Mouse (Mus musculus) lung, postnatal 0 days (tissue): ENCODE data around the gene Batf. TPM values are rescaled to one million over a fixed set of nuclear protein-coding genes. Genes with fewer than 3 reads are reported as not detected.
A peak's percentile ranks its signal among the peaks of the same experiment; 100 is the strongest.

Source experiments
- ATAC-seq: fragments of 200-750 bp; cut with Nextera tagmentation; 2 replicates; pipeline ENCODE4 v1.8.0; 2017; ENCODE audit warnings: moderate library complexity
- DNase-seq: peaks from one replicate; pipeline ENCODE4 v3.0.0-alpha.2; 2016; ENCODE audit warnings: low spot score
- H3K27ac ChIP-seq: fragments of 300-500 bp; sonication (generic); 2 replicates; pipeline ENCODE4 v1.5.1; 2014; ENCODE audit warnings: antibody characterized with exemption, mild to moderate bottlenecking, low read length, mixed read lengths
- H3K27me3 ChIP-seq: fragments of 300-500 bp; sonication (generic); replicated peaks from 2 replicates; pipeline ENCODE4 v1.6.1; 2014; ENCODE audit warnings: low read length, mixed read lengths; ENCODE audit not compliant: insufficient read depth
- H3K36me3 ChIP-seq: fragments of 300-500 bp; sonication (generic); 2 replicates; pipeline ENCODE4 v1.6.1; 2014; ENCODE audit warnings: low read length, mixed read lengths; ENCODE audit not compliant: insufficient read depth
- H3K4me1 ChIP-seq: fragments of 300-500 bp; sonication (generic); 2 replicates; pipeline ENCODE4 v1.6.1; 2014; ENCODE audit warnings: antibody characterized with exemption, low read depth, low read length, mixed read lengths; ENCODE audit not compliant: insufficient read depth
- H3K4me2 ChIP-seq: fragments of 300-500 bp; sonication (generic); replicated peaks from 2 replicates; pipeline ENCODE4 v1.6.1; 2014; ENCODE audit warnings: low read depth, mild to moderate bottlenecking, low read length, moderate library complexity, mixed read lengths
- H3K4me3 ChIP-seq: fragments of 300-500 bp; sonication (generic); 2 replicates; pipeline ENCODE4 v1.5.1; 2014; ENCODE audit warnings: low read depth, low read length
- H3K9ac ChIP-seq: fragments of 300-500 bp; sonication (generic); replicated peaks from 2 replicates; pipeline ENCODE4 v1.6.1; 2014; ENCODE audit warnings: low read depth, mild to moderate bottlenecking
- H3K9me3 ChIP-seq: fragments of 300-500 bp; sonication (generic); 2 replicates; pipeline ENCODE4 v1.6.1; 2016; ENCODE audit warnings: low read length, mixed read lengths
- CTCF ChIP-seq: IDR thresholded peaks from 2 replicates; pipeline ENCODE4 v1.5.1; 2016; ENCODE audit warnings: antibody characterized with exemption, mild to moderate bottlenecking
- EP300 ChIP-seq: IDR thresholded peaks from 2 replicates; pipeline ENCODE4 v1.6.1; 2016; ENCODE audit warnings: antibody characterized with exemption, mild to moderate bottlenecking, control low read depth
- WGBS: fragments of 180-500 bp; shearing (Covaris S2); extraction: QIAGEN DNeasy Blood & Tissue Kit; methylation state at CpG from one replicate; pipeline ENCODE4 v1.1.7; 2014; 5-methylcytosine and 5-hydroxymethylcytosine counted together
- polyA plus RNA-seq: library from polyadenylated mRNA; unstranded; fragments of >200 nt; fragmentation: Nextera tagmentation; extraction: Ambion mirVana; gene quantifications from 2 replicates; pipeline ENCODE4 v1.2.1, GENCODE M21; 2015

Batf gene
- polyA plus RNA-seq, 1 experiment from 2014 or later = 27.9 TPM

- H3K9ac ChIP-seq = no peak overlapping the region
- 0 out of 2 replicates have a peak overlapping the region, but pooled peaks have one; percentile 14 for H3K4me2 ChIP-seq
- DNase-seq (peak; percentile 87), ATAC-seq (peak; percentile 70)
- 5% methylated on average over 9 of the region's 9 CpGs for whole genome bisulfite sequencing
- H3K27ac ChIP-seq = no peak overlapping the region
- H3K27me3 ChIP-seq = no peaks in the 10 kb centered on the region
- H3K36me3 ChIP-seq = no peaks in the 10 kb centered on the region
- H3K4me1 ChIP-seq = no peaks in the 10 kb centered on the region
- TF ChIP-seq EP300 (no peak), CTCF (peak; percentile 90)
- no peak overlapping the region for H3K4me3 ChIP-seq
- no peaks in the 10 kb centered on the region for H3K9me3 ChIP-seq
Measured at GRCm38 (mm10) chr12:85662896-85663295, 23.6 kb upstream of the Batf start.

GRCm38 (mm10) chr12:85666112-85666511, 20.4 kb upstream of the Batf start:
- Histone ChIP-seq H3K4me1 (no peaks in the 10 kb centered on the region), H3K9me3 (no peaks in the 10 kb centered on the region), H3K4me3 (no peak overlapping the region), H3K27me3 (no peaks in the 10 kb centered on the region), H3K27ac (no peak overlapping the region), H3K36me3 (no peaks in the 10 kb centered on the region), H3K4me2 (no peak overlapping the region), H3K9ac (no peak overlapping the region)
- 65% methylated on average over 8 of the region's 8 CpGs for WGBS
- DNase-seq = no peak
- ATAC-seq = no peak
- TF ChIP-seq CTCF (no peak), EP300 (no peak)

- DNase-seq (no peak), ATAC-seq (no peak)
- H3K27me3 ChIP-seq = no peaks in the 10 kb centered on the region
- 89% methylated on average over 7 of the region's 7 CpGs for WGBS
- no peak overlapping the region for H3K4me2 ChIP-seq
- no peaks in the 10 kb centered on the region for H3K9me3 ChIP-seq
- no peak overlapping the region for H3K4me3 ChIP-seq
- H3K4me1 ChIP-seq = no peaks in the 10 kb centered on the region
- H3K27ac ChIP-seq = no peak overlapping the region
- TF ChIP-seq EP300 (no peak), CTCF (no peak)
- no peak overlapping the region for H3K9ac ChIP-seq
- H3K36me3 ChIP-seq = no peaks in the 10 kb centered on the region
Measured at GRCm38 (mm10) chr12:85667071-85667470, 19.4 kb upstream of the Batf start.

DNA sequence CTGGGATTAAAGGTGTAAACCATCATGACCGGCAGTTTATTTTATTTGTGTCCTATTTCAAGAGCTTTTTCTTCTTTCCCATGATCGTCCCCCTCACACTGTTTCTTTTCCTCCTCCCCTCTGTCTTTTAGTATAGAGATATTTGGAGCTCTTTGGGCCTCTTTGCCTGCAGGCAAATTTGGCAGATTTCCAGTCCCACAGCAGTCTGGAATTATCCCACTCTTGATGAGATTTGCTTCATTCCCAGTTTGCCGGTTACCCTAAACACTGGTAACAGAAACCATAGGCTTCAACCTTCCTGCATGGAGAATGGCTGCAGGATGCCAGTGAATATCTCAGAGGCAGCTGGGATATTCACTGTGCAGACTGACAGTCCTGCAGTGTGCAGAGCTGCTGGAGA, 17.8 kb upstream of the Batf start:
- DNase-seq (no peak), ATAC-seq (no peak)
- 33% methylated on average over 3 of the region's 3 CpGs for WGBS
- Histone ChIP-seq H3K4me2 (no peak overlapping the region), H3K36me3 (no peaks in the 10 kb centered on the region), H3K27ac (no peak overlapping the region), H3K9me3 (no peaks in the 10 kb centered on the region), H3K9ac (no peak overlapping the region), H3K4me3 (no peak overlapping the region), H3K4me1 (no peaks in the 10 kb centered on the region), H3K27me3 (no peaks in the 10 kb centered on the region)
- no peak for TF ChIP-seq EP300
- no peak for TF ChIP-seq CTCF

GRCm38 (mm10) chr12:85670080-85670479, 16.4 kb upstream of the Batf start:
- Histone ChIP-seq H3K9me3 (no peaks in the 10 kb centered on the region), H3K27me3 (no peaks in the 10 kb centered on the region), H3K27ac (no peak overlapping the region), H3K9ac (no peak overlapping the region), H3K36me3 (no peaks in the 10 kb centered on the region), H3K4me2 (no peak overlapping the region), H3K4me3 (no peak overlapping the region), H3K4me1 (no peaks in the 10 kb centered on the region)
- ATAC-seq (no peak), DNase-seq (peak; percentile 15)
- WGBS = 57% methylated on average over 3 of the region's 3 CpGs
- TF ChIP-seq EP300 (no peak), CTCF (peak; percentile 35)

DNA sequence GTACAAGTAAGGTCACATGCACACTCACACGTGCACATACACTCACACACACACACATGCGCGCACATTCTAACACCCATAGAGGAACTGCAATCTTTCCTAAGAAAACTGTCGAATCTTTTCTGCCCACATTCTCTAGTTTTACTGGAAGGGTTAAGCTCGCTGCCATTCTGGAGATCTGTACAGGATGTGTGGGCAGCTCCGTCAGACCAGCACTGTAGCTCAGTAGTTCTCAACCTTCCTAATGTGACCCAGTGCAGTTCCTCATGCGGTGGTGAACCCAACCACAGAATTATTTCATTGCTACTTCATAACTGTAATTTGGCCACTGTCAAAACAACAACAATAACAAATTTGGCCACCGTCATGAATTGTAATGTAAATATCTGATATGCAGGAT, 12.6 kb upstream of the Batf start:
- Histone ChIP-seq H3K36me3 (no peaks in the 10 kb centered on the region), H3K27ac (no peak overlapping the region), H3K4me1 (no peaks in the 10 kb centered on the region), H3K4me2 (no peak overlapping the region), H3K4me3 (no peak overlapping the region), H3K9me3 (no peaks in the 10 kb centered on the region), H3K27me3 (no peaks in the 10 kb centered on the region), H3K9ac (no peak overlapping the region)
- no peak for DNase-seq
- TF ChIP-seq EP300 = no peak
- no peak for TF ChIP-seq CTCF
- WGBS = 81% methylated on average over 8 of the region's 8 CpGs
- ATAC-seq = no peak

GRCm38 (mm10) chr12:85679117-85679516, 7.4 kb upstream of the Batf start:
- Histone ChIP-seq H3K4me3 (no peak overlapping the region), H3K4me2 (no peak overlapping the region), H3K36me3 (no peaks in the 10 kb centered on the region), H3K4me1 (no peaks in the 10 kb centered on the region), H3K9ac (no peak overlapping the region), H3K27ac (no peak overlapping the region), H3K27me3 (no peaks in the 10 kb centered on the region), H3K9me3 (no peaks in the 10 kb centered on the region)
- ATAC-seq (no peak), DNase-seq (no peak)
- no peak for TF ChIP-seq CTCF
- TF ChIP-seq EP300 = no peak
- 65% methylated on average over 5 of the region's 5 CpGs for WGBS
